Mouse (Mus musculus): ENCODE data around the gene Pcyt1b. TPM values are rescaled to one million over a fixed set of nuclear protein-coding genes. Genes with fewer than 3 reads are reported as not detected.

Pcyt1b gene
- total RNA-seq (2014; fragmentation: Nextera tagmentation) (8.0 and 10.8 TPM in 2 replicates), total RNA-seq (2017) (8.1 and 31.5 TPM in 2 replicates)

DNA sequence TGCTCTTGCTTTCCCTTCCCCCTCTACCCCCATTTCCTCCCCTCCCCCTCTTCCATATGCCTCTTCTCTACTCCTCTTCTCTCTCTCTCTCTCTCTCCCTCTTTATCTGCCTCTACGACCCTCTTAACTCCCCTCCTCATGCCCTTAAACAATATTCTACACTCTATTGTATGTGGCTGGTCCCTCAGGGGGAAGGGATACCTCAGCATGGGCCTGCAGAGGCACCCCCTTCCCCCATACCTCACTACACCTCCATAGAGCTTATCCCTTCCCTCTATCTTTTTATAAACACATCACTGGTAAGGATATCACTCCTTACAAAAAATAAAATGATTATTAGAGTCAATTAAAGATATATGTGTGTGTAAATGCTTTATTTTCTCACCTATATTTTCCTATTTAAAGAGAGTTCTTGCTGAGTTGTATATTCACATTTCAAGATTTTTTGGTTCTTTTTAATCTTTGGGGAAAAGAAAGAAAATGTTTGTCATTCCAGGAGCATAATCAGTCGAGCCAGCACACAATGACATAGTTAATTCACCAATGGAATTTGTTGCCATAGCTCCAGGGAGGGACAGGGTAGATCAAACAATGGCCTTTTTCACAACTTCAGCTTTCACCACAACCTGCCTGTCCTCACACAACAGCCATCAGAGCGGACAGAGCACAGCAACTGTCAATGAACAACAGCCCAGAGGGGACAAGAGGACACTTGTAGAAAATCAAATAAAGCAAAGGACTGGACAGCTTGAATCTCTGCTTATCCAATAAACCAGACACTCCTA, at the start of gene Pcyt1b:
Gene Pcyt1b (plus strand): TSS at position 646 of the 785 bp plus-strand sequence.
- ATAC-seq (replicated peaks; ENCODE audit: low FRiP score, low TSS enrichment, poor library complexity, severe bottlenecking) = peak; percentile 30; the same call in 1 of the 2 replicates

DNA sequence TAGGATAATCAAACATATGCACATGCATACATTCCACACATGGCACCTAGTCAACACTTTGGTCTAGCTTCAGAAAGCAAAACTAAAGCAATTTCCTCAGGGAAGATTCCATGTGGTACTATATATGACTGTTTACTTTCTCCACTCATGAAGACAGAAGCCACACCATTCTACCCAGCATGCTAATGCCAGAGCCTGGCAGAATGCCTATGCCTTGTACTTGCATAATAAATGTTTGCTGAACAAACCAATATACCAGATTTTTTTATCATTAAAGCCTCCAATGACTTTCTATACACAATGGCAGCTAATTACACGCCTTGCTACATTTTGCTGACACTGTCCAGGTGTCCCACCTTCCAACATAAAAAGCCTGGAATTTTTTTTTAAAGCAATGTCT, 24.4 kb upstream of the Pcyt1b start:
- ATAC-seq (replicated peaks; ENCODE audit: low FRiP score, low TSS enrichment, poor library complexity, severe bottlenecking) = no peak

GRCm38 (mm10) chrX:93631657-93632449, 22.8 kb upstream of the Pcyt1b start, which contains the start of gene Pola1:
Gene Pola1, minus strand, starts transcription at chrX:93632155.
- peak; percentile 99 for ATAC-seq (replicated peaks; ENCODE audit: low FRiP score, low TSS enrichment, poor library complexity, severe bottlenecking)

DNA sequence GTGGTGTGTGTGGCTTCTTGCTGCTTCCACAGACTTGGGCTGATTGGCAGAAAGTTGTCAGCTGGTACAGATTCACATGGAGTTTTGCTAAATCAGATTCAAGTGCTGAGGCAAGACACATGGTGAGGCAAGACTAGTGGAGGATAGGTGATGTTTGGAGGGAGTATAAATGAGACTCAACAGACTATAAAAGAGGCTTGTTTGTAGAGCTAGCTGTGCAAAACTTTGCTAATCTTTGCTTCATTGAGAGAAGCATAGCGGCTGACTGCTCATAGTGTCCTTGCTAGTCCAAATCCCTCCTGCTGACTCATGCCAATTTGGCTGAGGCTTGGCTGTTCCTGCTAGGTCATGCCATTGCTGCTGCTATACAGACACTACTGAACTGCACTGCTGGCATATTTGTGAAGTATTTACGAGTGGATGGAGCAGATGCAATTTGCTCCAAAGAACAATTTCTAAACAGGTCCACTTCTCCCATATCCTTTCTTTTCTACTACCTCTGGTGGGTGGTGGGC, 19.7 kb upstream of the Pcyt1b start:
- ATAC-seq (replicated peaks; ENCODE audit: low FRiP score, low TSS enrichment, poor library complexity, severe bottlenecking) = no peak

DNA sequence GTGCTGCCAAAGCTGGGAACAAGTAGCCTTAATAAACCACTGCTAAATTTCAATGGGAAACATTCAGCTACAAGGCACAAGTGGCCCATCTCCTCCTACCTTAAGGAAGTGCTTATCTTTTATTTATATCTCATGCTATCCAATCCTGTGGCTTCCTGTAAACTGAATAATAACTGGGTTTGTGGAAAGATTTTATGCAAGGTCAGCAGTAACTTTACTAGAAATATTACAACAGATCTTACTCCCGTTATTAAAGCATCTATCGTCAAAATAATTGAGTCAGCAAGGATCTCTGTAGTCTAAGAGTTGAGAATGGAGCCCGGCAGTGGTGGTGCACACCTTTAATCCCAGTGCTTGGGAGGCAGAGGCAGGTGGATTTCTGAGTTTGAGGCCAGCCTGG, 11.1 kb upstream of the Pcyt1b start:
- ATAC-seq (replicated peaks; ENCODE audit: low FRiP score, low TSS enrichment, poor library complexity, severe bottlenecking) = no peak

- ATAC-seq (replicated peaks; ENCODE audit: low FRiP score, low TSS enrichment, poor library complexity, severe bottlenecking) = no peak
Observed at GRCm38 (mm10) chrX:93644022-93644421, 10.6 kb upstream of the Pcyt1b start.

DNA sequence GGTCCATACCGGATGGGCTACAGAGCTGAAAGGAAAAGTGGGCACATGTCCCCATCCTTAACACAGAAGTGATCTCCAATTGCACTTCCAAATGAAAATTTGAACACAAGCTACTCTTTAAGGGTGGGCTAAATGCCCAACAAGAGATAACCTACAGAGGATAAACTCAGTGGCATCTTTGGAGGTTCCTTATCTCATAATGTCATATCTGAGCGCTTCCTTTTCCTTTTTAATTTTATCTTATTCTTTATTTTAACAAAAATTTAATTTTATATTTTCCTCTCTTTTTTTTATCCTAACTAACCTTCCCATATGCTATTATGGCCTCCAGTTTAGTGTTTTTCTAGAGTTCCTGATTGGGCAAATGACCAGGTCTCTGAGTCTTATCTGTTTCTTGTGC, 3.9 kb upstream of the Pcyt1b start:
- no peak for ATAC-seq (replicated peaks; ENCODE audit: low FRiP score, low TSS enrichment, poor library complexity, severe bottlenecking)

- ATAC-seq (replicated peaks; ENCODE audit: low FRiP score, low TSS enrichment, poor library complexity, severe bottlenecking) = no peak
Observed at GRCm38 (mm10) chrX:93655153-93655552, 490 bp downstream of the Pcyt1b start.

DNA sequence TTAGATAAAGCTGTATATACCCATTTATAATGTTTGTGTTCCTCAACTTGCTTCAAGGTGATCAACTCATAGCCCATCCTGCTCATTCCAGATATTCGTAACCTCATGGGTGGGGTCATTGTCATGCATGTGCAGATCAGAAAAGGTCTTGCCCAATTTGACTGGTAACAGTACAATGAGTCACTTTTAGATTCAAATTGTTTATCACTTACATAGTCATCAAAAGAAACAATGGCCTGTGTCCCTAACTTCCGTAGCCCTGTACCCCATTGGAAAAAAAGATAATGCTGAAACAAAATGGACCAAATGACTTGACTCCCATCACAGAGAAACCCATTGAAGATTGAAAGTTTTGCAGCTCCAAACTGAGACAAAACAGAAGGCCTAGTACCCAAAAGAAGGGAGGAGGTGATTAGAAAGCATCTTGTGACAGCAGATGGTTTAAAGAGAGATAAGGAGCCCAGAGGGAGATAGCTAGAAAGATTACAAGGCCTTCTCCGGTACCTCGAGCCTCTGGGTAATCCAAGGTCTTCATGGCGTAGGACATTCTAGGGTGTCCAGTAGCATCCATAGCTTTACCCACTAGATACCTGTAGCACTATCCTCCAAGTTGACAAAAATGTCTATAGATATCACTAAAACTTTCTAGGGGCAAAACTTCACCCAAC, 9.4 kb downstream of the Pcyt1b start:
- ATAC-seq (replicated peaks; ENCODE audit: low FRiP score, low TSS enrichment, poor library complexity, severe bottlenecking) = no peak

- peak; percentile 89 for ATAC-seq (replicated peaks; ENCODE audit: low FRiP score, low TSS enrichment, poor library complexity, severe bottlenecking)
Observed at GRCm38 (mm10) chrX:93664787-93665186, 10.1 kb downstream of the Pcyt1b start.

- ATAC-seq (replicated peaks; ENCODE audit: low FRiP score, low TSS enrichment, poor library complexity, severe bottlenecking) = peak; percentile 14; the same call in 1 of the 2 replicates
Observed at GRCm38 (mm10) chrX:93674432-93674831, 19.8 kb downstream of the Pcyt1b start.

DNA sequence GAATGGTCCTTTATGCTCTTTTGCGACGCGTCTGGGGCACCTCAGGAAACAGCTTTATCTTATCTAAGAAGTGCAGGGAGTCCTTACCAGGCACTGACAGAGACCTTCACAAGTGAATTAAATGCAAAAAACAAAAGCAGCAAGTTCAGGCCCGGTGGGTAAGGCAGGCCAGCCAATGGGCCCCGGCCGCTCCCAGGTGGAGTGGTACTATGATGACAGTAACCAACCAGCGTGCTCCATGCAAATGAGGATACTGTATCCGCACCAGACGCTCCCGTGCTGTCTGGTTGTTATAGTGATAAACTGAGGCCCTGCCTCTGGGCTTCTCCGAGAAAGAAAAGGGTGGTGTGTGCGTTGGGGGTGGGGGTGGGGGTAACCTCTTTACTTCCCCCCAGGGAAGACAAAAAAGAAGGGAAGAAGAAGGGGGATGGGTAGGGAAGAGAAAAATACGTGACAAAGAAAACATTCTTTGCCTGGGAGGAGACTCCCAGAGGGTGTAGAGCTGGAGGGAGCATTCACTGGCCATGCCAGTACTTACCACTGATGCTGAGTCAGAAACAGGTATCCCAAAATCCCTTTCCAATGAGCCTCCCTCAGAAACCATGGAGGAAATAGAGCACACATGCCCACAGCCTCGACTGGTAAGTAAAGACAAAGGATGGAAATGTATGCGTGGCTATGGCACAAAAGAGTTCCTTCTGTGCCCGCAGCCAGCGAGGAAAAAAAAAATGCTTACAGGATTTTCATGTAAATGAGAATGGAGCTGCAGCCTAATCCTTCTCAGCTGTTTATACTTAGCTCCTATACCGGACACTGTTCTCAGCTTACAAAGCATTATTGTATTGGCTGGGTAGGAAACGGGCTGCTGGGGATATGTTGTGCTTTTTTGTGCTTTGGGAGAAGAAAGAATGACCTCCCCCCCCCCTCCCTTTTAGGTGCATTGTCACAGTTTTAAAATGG, 20.5 kb downstream of the Pcyt1b start:
- ATAC-seq (replicated peaks; ENCODE audit: low FRiP score, low TSS enrichment, poor library complexity, severe bottlenecking) = peak; percentile 100

DNA sequence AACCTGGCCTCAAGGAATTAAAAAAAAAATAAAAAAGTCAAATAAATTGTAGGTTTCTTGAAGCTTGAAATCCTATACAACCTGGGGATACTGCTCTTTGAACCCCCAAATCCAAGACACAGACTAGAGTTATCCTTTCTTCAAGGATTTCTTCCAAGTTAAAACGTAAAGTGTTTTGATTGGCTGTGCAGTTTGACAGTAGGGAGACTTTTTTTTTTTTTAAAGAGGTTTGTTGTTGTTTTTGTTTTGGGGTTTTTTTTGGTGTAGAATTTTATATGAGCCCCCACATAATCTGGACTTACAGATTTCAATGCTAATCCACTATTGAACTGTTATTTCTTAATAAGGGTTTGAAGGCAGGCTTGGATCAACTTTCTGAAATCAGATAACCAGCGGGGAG, 21.6 kb downstream of the Pcyt1b start:
- ATAC-seq (replicated peaks; ENCODE audit: low FRiP score, low TSS enrichment, poor library complexity, severe bottlenecking) = no peak

DNA sequence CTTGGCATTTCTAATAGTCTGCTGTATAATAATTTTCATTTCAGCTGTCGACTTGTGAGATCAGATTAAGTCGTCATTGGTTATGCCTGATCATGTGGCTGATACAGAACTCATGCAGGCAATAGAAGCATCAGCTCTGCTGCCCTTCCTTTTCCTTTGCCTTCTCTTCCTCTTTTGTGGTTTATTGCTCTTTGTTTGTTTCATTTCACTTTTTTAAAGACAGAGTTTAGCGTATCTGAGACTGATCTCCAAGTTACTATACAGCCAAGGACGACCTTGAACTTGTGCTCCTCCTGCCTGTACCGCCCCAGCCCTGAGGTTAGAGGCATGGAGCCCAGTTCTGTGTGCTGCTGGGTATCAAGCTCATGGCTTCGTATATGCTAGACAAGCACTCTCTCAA, 34.6 kb downstream of the Pcyt1b start:
- 0 out of 2 replicates have a peak, but pooled peaks have one; percentile 59 for ATAC-seq (replicated peaks; ENCODE audit: low FRiP score, low TSS enrichment, poor library complexity, severe bottlenecking)

DNA sequence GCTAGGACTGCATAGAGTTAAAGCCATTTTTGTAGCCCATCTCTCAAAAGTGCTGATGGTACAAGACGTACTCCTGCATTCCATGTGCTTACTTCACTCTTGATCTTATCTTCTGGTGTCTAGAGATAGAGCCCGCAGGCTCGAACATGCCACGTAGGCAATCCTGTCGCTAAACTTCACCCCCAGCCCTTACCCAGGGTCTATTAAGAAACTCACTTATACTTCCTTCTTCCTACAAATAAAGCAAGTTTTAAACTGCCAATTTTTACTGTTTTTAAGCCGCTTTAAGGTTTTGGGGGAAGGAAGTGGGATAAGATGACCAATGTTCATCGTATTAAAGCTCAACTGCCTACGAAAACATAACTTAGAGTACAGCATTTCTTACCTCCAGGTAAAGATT, 36.0 kb downstream of the Pcyt1b start:
- ATAC-seq (replicated peaks; ENCODE audit: low FRiP score, low TSS enrichment, poor library complexity, severe bottlenecking) = no peak

- ATAC-seq (replicated peaks; ENCODE audit: low FRiP score, low TSS enrichment, poor library complexity, severe bottlenecking) = no peak
Observed at GRCm38 (mm10) chrX:93697596-93697995, 42.9 kb downstream of the Pcyt1b start.

DNA sequence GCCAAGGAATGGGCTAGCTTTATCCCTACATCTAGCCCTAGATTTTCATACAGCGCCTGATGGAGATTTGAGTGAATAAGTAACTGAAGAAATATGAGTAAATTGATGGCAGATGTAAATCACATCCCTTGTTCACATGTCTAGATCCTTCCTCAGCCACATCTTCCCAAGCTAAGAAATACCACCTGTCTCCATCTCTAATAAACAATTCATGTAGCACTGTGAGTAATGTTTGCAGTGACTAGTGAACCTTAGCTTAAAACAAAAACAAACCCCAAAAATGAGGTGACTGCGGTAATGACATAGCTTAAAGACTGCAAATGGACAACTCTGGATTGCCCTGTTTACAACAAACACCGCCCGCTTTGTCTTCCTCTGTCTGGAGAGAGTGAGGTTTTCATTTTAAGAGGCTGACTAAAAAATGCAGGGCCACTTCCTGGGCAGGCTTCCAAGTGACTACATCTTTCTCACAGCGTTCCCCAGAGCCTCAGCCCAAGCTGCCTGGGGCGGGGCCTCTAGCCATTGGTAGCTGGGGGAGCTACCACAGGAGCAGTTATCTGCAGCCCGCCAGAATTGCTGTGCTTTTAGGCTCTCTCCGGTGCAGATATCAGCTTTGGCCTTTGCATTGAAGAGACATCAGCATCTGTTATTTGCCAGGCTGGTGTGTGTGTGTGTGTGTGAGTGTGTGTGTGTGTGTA, 46.0 kb downstream of the Pcyt1b start:
- peak; percentile 100 for ATAC-seq (replicated peaks; ENCODE audit: low FRiP score, low TSS enrichment, poor library complexity, severe bottlenecking)

DNA sequence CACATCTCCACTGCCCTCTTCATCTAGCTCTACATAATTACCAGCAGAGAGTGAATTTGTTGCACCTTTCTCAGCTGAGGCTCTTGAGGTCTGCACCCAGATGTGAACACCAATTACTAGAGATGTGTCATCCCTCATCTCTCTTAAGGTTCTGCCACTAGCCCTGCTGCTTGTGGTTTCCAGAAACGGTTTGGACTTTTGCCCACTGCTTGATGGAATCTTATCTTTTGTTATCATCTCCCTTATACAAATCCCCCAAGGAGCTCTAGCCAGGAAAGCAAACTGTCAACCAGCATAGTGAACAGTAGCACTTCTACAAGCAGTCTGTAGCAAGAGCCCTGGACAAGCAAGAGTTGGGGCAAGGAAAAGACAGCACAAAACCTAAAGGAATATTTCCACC, 57.9 kb downstream of the Pcyt1b start:
- no peak for ATAC-seq (replicated peaks; ENCODE audit: low FRiP score, low TSS enrichment, poor library complexity, severe bottlenecking)

Measured in megakaryocyte-erythroid progenitor cell, adult 5-6 weeks (primary cell).